Mouse (Mus musculus) lung, postnatal 0 days (tissue): ENCODE data around the gene Cap1. TPM values are rescaled to one million over a fixed set of nuclear protein-coding genes. Genes with fewer than 3 reads are reported as not detected.

ENCODE experiments used
- ATAC-seq: fragments of 200-750 bp; cut with Nextera tagmentation; 2 replicates; pipeline ENCODE4 v1.8.0; 2017; ENCODE audit warnings: moderate library complexity
- DNase-seq: peaks from one replicate; pipeline ENCODE4 v3.0.0-alpha.2; 2016; ENCODE audit warnings: low spot score
- H3K27ac ChIP-seq: fragments of 300-500 bp; sonication (generic); 2 replicates; pipeline ENCODE4 v1.5.1; 2014; ENCODE audit warnings: antibody characterized with exemption, mild to moderate bottlenecking, low read length, mixed read lengths
- H3K27me3 ChIP-seq: fragments of 300-500 bp; sonication (generic); replicated peaks from 2 replicates; pipeline ENCODE4 v1.6.1; 2014; ENCODE audit warnings: low read length, mixed read lengths; ENCODE audit not compliant: insufficient read depth
- H3K36me3 ChIP-seq: fragments of 300-500 bp; sonication (generic); 2 replicates; pipeline ENCODE4 v1.6.1; 2014; ENCODE audit warnings: low read length, mixed read lengths; ENCODE audit not compliant: insufficient read depth
- H3K4me1 ChIP-seq: fragments of 300-500 bp; sonication (generic); 2 replicates; pipeline ENCODE4 v1.6.1; 2014; ENCODE audit warnings: antibody characterized with exemption, low read depth, low read length, mixed read lengths; ENCODE audit not compliant: insufficient read depth
- H3K4me2 ChIP-seq: fragments of 300-500 bp; sonication (generic); replicated peaks from 2 replicates; pipeline ENCODE4 v1.6.1; 2014; ENCODE audit warnings: low read depth, mild to moderate bottlenecking, low read length, moderate library complexity, mixed read lengths
- H3K4me3 ChIP-seq: fragments of 300-500 bp; sonication (generic); 2 replicates; pipeline ENCODE4 v1.5.1; 2014; ENCODE audit warnings: low read depth, low read length
- H3K9ac ChIP-seq: fragments of 300-500 bp; sonication (generic); replicated peaks from 2 replicates; pipeline ENCODE4 v1.6.1; 2014; ENCODE audit warnings: low read depth, mild to moderate bottlenecking
- H3K9me3 ChIP-seq: fragments of 300-500 bp; sonication (generic); 2 replicates; pipeline ENCODE4 v1.6.1; 2016; ENCODE audit warnings: low read length, mixed read lengths
- CTCF ChIP-seq: IDR thresholded peaks from 2 replicates; pipeline ENCODE4 v1.5.1; 2016; ENCODE audit warnings: antibody characterized with exemption, mild to moderate bottlenecking
- EP300 ChIP-seq: IDR thresholded peaks from 2 replicates; pipeline ENCODE4 v1.6.1; 2016; ENCODE audit warnings: antibody characterized with exemption, mild to moderate bottlenecking, control low read depth
- WGBS: fragments of 180-500 bp; shearing (Covaris S2); extraction: QIAGEN DNeasy Blood & Tissue Kit; methylation state at CpG from one replicate; pipeline ENCODE4 v1.1.7; 2014; 5-methylcytosine and 5-hydroxymethylcytosine counted together
- polyA plus RNA-seq: library from polyadenylated mRNA; unstranded; fragments of >200 nt; fragmentation: Nextera tagmentation; extraction: Ambion mirVana; gene quantifications from 2 replicates; pipeline ENCODE4 v1.2.1, GENCODE M21; 2015

Gene Cap1
- polyA plus RNA-seq, 1 experiment from 2014 or later, result 66.8 TPM

DNA sequence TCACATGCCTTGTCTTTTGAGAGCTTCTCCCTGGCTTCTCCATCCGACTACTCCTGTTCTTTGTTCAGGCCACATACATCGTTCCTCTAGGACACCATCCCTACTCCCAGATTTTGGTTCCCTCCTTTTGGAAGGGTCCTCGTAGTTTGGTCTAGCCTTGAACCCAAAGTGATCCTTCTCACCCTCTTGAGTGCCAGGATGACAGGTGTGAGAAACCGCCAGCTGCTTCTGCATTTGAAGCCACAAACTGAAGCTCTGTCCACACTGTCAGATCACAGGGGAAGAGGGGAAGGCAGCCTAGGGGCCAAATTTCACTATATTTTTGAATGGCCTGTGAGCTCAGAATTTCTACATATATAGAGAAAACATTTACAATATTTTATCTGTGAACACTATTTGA is 31.1 kb downstream of the Cap1 start:
- no peaks in the 10 kb centered on the region for H3K9me3 ChIP-seq
- peaks cover 28% of the 10 kb centered on the region for H3K36me3 ChIP-seq
- no peaks in the 10 kb centered on the region for H3K4me1 ChIP-seq
- WGBS, result 81% methylated on average over 4 of the region's 4 CpGs
- no peak for TF ChIP-seq EP300
- no peak for TF ChIP-seq CTCF
- no peak overlapping the region for H3K27ac ChIP-seq
- no peak for ATAC-seq
- H3K27me3 ChIP-seq, result no peaks in the 10 kb centered on the region
- no peak overlapping the region for H3K4me3 ChIP-seq
- no peak for DNase-seq
- H3K4me2 ChIP-seq, result no peak overlapping the region
- no peak overlapping the region for H3K9ac ChIP-seq

DNA sequence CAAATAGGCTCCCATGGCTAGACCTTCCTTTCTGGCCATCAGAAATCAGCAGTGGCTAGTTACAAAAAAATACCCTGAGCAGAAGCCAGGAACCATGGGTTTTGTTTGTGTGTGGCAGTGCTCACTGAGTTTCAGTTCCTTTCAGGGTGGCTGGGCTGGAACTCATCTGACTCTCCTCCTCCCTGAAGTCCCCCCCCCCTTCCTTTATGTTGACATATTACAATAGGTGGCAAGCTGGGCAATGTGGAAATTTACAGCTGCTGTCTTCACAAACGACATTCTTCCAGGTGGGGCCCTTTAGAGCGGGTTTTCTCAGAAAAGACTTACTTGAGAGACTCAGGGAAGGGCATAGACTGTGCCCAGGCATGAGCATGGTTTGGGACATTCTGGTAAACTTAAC is 32.2 kb downstream of the Cap1 start:
- Histone ChIP-seq H3K4me3 (no peak overlapping the region), H3K27ac (no peak overlapping the region), H3K4me1 (no peaks in the 10 kb centered on the region), H3K9ac (no peak overlapping the region), H3K4me2 (no peak overlapping the region), H3K27me3 (no peaks in the 10 kb centered on the region), H3K9me3 (no peaks in the 10 kb centered on the region), H3K36me3 (peaks cover 25% of the 10 kb centered on the region; the same call in 1 of the 2 replicates)
- DNase-seq, result no peak
- TF ChIP-seq CTCF (no peak), EP300 (no peak)
- no peak for ATAC-seq
- 55% methylated on average over 2 of the region's 2 CpGs for WGBS

DNA sequence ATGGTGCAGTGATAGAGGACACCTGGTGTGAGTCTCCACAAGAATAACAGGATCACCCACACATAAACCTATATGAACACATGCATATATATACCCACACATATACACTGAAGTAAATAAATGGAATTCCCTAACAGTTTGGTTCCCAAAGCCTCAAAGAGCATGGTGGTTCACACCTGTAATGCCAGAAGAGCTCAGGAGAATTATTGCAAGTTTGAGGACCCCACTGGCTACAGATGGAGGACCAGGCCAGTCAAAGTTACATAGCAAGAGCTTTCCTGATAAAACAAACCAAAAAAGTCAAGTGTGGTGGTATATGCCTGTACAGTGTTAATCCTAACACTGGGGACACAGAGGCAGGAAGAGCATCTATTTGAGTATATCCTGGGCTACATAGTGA is 34.3 kb downstream of the Cap1 start:
- H3K36me3 ChIP-seq, result peaks cover 9% of the 10 kb centered on the region; the same call in 1 of the 2 replicates
- TF ChIP-seq CTCF, result no peak
- TF ChIP-seq EP300, result no peak
- DNase-seq, result no peak

DNA sequence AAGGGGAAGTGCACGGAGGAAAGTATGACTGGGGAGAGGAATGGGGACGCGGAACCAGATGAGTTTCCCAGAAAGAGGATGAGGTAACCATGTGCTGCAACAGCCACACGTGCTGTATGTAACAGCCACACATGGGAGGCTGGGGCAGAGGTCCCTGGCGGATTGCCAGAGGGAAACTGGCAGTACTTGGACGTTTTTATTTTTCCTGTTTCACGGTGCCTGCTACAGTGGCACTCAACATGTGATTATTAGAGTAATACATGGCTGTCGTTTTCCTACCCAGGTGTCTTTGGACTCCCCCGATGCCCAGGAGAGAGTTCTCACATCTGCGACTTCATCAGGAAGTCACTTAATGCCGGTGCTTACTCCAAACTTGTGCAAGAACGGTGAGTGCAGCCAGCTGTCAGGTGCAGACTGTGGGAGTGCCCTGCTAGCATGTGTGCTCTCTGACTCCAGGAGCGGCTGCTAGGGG is 37.7 kb downstream of the Cap1 start:
- DNase-seq, result peak; percentile 64
- H3K9ac ChIP-seq, result no peak overlapping the region
- no peak overlapping the region for H3K4me3 ChIP-seq
- no peaks in the 10 kb centered on the region for H3K9me3 ChIP-seq
- TF ChIP-seq CTCF (no peak), EP300 (peak; percentile 46; the same call in 1 of the 2 replicates)
- no peak overlapping the region for H3K27ac ChIP-seq
- no peak overlapping the region for H3K4me2 ChIP-seq
- peaks cover 7% of the 10 kb centered on the region; the same call in 1 of the 2 replicates for H3K36me3 ChIP-seq
- no peaks in the 10 kb centered on the region for H3K4me1 ChIP-seq
- 57% methylated on average over 13 of the region's 13 CpGs for WGBS
- peak; percentile 62 for ATAC-seq
- H3K27me3 ChIP-seq, result no peaks in the 10 kb centered on the region

More for the DNA sequence above, 34.3 kb downstream of the Cap1 start:
- no peak overlapping the region for H3K27ac ChIP-seq
- no peak overlapping the region for H3K9ac ChIP-seq
- H3K4me2 ChIP-seq, result no peak overlapping the region
- H3K4me1 ChIP-seq, result no peaks in the 10 kb centered on the region
- H3K4me3 ChIP-seq, result no peak overlapping the region
- H3K27me3 ChIP-seq, result no peaks in the 10 kb centered on the region
- no peaks in the 10 kb centered on the region for H3K9me3 ChIP-seq
- no peak for ATAC-seq

DNA sequence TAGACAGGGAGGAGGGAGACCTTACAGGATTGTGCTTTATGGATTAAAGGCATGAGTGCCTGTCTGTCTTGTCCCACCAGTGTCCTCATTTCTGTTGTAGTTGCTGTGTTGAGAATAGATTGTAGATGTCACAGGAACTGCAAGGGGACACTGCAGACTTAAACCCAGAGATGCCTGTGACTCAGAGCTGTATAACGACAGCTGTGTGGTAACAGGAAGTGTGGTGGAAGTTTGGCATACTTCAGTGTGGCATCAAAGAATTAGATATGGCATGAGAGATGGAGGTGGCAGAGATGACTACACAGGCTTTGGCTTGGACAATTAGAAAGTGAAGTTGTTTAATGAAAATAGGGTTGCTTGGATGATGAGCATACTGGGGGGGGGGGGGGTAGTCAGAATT is 47.4 kb downstream of the Cap1 start:
- no peak for ATAC-seq
- TF ChIP-seq EP300 (no peak), CTCF (no peak)
- Histone ChIP-seq H3K9me3 (no peaks in the 10 kb centered on the region), H3K36me3 (no peaks in the 10 kb centered on the region), H3K4me3 (no peak overlapping the region), H3K9ac (no peak overlapping the region), H3K27me3 (no peaks in the 10 kb centered on the region), H3K4me2 (no peak overlapping the region), H3K4me1 (no peaks in the 10 kb centered on the region), H3K27ac (no peak overlapping the region)
- WGBS, result 38% methylated on average over 1 of the region's 1 CpGs
- no peak for DNase-seq

DNA sequence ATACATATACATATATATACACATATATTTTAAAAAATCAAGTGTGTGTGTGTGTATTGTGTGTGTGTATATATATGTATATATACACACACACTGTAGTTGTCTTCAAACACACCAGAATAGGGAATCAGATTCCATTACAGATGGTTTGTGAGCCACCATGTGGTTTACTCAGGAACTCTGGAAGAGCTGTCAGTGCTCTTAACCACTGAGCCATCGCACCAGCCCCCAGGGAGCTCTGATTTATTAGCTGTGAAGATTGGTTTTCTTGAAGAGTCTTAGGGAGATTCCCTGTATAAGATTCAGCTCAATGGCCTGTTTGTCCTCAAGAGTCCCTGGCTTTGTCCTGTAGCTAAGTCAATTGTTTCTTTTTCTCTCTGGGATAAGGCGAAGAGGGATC is 47.9 kb downstream of the Cap1 start:
- Histone ChIP-seq H3K9ac (no peak overlapping the region), H3K4me2 (no peak overlapping the region), H3K36me3 (no peaks in the 10 kb centered on the region), H3K4me1 (no peaks in the 10 kb centered on the region), H3K27me3 (no peaks in the 10 kb centered on the region), H3K27ac (no peak overlapping the region), H3K9me3 (no peaks in the 10 kb centered on the region), H3K4me3 (no peak overlapping the region)
- DNase-seq (no peak), ATAC-seq (no peak)
- TF ChIP-seq EP300, result no peak
- no peak for TF ChIP-seq CTCF
- 84% methylated on average over 2 of the region's 2 CpGs for WGBS
